Mouse (Mus musculus): Measurements from ENCODE around the gene Itgax.

Gene Itgax

GRCm38 (mm10) chr7:128128741-128129720, at the start of gene Itgax:
TSS of gene Itgax (plus strand) at chr7:128129547.
- DNase-seq (ENCODE audit: low read depth): no peak

DNA sequence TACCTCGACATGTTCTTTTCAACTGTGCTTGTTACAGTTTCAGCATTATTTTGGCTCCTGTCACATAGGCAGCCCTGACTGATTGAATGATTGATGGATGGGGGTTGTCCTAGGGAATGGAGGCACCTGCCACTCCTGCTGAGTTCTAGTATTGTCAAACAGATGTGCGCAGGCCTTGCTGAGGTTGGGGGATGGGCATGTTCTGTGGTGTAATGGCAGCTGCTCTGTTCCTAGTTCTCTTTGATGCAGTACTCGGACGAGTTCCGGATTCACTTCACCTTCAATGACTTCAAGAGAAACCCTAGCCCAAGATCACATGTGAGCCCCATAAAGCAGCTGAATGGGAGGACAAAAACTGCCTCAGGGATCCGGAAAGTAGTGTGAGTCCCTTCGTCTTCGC, 49.3 kb upstream of the Itgax start:
- no peak for DNase-seq (ENCODE audit: low read depth)

DNA sequence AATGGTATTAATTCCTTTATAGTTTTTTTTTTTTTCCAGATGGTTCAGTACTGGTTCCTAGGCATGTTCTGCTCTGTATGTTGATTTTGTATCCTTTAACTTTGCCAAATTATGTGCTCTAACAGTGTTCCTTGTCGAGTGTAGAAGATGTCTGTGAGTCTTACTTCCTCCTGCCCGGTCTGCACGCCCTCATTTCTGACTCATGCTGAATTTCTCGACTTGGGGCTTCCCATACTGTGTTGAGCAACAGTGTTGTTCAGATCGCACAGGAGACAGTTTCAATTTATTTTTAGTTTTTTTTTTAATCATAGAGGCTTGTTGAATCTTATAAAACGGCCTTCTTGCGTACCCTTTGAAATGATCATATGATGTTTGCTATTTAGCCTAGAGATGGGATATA, 40.2 kb upstream of the Itgax start:
- DNase-seq (ENCODE audit: low read depth): peak; percentile 51

DNA sequence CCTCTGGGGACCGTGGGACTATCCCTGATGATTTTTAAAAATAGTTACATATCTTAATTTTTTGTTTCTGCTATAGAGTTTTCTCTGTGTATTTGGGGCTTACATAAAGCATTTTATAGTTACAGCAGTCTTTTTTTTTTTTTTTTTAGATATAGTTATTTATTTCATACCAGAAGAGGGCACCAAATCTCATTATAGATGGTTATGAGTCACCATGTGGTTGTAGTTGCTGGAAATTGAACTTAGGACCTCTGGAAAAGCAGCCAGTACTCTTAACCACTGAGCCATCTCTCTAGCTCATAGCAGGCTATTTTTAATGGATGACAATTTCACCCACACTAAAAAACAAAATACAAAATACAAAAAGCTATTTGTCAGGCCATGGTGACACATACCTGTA, 31.2 kb upstream of the Itgax start:
- DNase-seq (ENCODE audit: low read depth): peak; percentile 61

DNA sequence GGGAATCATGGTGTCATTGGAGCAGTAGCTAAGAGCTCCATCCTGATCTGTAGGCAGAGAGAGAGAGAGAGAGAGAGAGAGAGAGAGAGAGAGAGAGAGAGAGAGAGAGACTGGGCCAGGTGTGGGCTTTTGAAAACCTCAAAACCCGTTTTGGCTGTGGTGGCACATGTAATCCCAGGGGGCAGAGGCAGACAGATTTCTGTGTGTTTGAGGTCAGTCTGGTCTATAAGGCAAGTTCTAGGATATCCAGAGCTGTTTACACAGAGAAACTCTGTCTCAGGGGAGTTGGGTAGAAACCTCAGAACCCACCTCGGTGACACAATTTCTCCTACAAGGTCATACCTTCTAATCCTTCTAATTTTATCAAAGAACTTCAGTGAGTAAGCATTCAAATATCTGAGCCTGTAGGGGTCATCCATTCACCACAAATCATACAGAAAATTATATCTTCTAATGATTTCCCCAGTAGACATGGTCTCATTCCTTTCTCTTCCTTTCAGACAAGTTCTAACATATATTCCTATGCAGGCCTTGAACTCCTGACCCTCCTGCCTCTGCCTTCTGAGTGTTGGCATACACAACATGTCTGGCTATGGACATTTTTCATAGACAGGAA, 28.5 kb upstream of the Itgax start:
- DNase-seq (ENCODE audit: low read depth): peak; percentile 25

DNA sequence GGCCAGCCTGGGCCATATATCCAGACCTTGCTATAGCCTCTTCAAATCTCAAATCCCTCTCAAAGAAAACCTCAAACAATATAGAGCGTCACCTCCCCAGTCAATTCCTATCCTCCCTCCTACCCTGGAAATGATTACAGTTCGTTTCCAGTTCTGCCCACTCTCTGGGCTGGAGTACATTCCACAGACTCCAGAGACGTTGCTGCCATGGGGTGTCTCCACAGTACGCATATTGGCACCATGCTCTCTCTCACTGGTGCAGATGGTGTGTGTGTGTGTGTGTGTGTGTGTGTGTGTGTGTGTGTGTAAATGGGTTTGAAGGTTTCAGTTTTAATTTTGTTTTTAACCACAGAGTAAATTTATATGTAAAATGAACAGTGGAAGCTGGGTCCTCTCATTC, 24.1 kb upstream of the Itgax start:
- DNase-seq (ENCODE audit: low read depth): peak; percentile 71

- no peak for DNase-seq (ENCODE audit: low read depth)
Measured at GRCm38 (mm10) chr7:128107462-128107861, 21.9 kb upstream of the Itgax start.

DNA sequence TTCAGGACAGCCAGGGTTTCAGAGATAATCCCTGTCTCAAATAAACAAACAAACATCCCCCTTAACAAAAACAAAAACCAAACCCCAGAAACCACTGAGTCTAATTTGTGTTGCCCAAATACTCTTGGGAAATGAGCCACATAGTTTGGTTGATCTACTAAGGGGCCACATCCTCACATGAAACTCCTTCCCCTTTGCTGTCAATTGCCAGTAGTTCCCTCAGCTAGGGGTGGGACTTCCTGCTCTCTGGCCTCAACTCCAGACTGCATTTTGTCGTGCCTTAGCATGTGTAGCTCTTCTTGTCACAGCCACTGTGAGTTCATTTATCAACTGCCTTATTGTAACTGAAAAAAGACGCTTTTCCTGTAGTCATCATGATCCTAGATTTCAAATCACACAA, 19.0 kb upstream of the Itgax start:
- no peak for DNase-seq (ENCODE audit: low read depth)

DNA sequence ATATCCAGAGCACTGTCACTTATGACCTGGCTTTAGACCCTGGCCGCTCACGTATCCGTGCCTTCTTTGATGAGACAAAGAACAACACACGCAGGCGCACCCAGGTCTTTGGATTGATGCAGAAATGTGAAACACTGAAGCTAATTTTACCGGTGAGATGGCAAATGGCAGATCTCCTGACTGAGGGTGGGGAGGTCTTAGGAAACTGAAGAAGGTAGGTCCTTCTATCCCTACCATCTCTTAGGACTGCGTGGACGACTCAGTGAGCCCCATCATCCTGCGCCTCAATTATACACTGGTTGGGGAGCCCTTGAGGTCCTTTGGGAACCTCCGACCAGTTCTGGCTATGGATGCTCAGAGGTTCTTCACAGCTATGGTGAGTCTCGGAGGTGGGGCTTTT, 17.2 kb upstream of the Itgax start:
- DNase-seq (ENCODE audit: low read depth): no peak

GRCm38 (mm10) chr7:128114371-128115105, 14.8 kb upstream of the Itgax start:
- DNase-seq (ENCODE audit: low read depth): no peak

DNA sequence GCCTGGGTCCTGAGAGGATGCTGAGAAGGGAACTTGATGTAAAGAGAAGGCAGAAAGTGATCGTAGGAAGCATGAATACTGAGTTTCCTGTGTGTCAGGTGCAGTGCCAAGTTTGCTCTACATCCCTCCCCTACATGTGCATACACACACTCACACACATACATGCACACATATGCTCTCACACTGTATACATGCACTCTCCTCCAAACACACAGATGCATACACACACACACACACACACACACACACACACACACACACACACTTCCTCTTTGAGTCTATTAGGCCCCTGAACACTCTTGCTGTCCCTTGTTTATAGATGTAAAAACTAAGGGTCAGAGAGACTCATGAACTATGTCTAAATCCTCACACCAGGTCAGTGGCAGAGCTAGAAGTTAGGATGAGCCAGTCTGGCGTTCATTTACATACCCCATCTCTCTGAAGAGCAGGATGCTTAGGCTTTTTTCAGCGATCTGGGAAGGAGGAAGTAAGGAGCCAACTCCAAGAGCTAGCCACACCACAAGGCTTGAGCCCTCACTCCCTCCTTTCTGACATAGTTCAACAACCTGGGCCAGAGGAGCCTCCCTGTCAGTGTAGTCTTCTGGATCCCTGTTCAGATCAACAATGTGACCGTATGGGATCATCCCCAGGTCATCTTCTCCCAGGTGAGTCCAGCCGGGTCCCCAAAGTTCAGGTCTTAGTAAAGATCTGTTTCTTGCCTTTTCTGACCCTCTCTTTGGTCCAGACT, 14.0 kb upstream of the Itgax start:
- peak; percentile 33 for DNase-seq (ENCODE audit: low read depth)

- DNase-seq (ENCODE audit: low read depth): no peak
Measured at GRCm38 (mm10) chr7:128116396-128116795, 13.0 kb upstream of the Itgax start.

DNA sequence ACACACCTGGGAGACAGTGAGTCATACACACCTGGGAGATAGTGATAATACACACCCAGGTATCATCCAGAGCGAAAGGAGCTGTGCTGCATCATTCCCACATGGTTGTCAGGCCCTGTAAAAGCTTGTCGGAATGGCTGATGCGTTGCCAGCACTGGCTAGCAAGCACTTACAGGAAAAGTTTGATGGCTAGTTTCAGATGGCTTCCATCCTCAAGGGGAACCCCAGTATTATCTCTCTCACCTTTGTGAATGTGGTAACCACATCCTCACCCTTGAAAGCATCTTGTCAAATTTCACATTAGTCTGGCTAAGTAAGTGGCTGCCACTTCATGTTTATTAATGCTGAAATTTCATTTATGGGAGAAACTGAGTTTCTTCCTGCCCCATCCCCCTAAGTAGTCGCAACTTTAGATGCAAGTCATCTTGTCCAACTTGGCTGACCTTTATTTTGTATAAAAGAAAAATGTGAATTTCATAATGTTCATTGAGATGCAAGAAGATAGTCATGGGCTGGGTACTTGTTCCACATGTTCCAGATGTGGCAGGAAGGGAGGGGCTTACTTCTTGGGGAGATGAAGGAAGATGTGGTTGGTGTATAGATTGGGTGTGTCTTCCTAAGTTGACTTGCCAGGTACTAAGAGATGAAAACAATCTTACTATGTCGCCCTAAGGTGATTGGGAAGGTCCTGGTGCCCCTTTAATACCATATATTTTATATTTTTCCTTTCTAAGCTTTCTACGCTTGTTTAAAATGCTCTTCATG, 9.4 kb upstream of the Itgax start:
- peak; percentile 73 for DNase-seq (ENCODE audit: low read depth)

DNA sequence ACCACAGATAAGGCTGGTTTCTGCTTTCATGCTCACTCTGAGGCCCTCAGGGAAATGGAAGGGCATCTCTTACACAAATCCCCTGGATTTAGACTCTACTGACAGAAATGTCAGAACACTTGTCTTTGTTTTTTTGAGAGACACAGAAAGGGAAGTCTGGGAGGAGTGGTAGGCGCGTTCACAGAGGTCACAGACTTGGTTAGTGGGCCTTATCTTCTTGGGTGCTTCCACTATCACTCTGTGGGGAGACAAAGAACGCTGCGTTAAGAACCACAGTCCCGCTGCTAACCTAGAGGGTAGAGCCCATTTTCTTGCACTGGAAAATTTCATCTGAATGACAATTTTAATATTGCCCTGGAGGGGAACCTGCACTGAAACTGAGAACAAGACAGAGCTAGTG, 2.8 kb downstream of the Itgax start:
- DNase-seq (ENCODE audit: low read depth): peak; percentile 19

DNA sequence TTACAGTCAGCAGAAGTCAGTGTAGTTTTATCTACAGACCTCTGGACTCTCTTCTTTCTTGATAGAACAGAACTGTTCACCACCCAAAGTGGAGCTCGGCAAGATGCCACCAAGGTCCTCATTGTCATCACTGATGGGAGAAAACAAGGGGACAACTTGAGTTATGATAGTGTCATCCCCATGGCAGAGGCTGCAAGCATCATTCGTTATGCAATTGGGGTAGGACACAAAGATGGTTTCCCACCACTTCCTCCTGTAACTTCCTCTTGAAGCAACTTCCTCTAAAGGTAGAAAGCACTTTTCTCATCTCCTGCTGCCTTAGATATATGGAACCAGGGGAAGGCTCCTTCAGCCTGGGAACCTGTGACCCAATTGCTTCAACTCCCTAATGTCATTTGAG, 4.2 kb downstream of the Itgax start:
- peak; percentile 48 for DNase-seq (ENCODE audit: low read depth)

DNA sequence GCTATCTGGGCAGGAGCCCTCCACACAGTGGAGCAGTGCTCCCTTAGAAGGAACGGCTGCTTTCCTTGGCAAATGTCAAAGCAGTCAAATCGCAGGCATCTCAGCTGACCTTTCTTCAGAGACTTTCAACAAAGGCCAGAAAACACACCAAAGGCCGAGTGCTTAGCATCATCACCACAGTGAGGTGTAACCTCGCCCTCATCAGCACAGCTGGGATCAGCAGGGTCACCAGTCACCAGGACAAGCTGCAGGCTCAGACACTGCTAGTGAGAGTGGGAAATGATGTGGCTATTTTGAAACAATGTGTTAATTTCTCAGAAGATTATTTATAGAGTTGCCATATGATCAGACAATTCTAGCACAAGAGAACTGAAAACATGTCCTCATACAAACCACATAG, 7.6 kb downstream of the Itgax start:
- no peak for DNase-seq (ENCODE audit: low read depth)

GRCm38 (mm10) chr7:128139611-128140010, 10.3 kb downstream of the Itgax start:
- DNase-seq (ENCODE audit: low read depth): no peak

DNA sequence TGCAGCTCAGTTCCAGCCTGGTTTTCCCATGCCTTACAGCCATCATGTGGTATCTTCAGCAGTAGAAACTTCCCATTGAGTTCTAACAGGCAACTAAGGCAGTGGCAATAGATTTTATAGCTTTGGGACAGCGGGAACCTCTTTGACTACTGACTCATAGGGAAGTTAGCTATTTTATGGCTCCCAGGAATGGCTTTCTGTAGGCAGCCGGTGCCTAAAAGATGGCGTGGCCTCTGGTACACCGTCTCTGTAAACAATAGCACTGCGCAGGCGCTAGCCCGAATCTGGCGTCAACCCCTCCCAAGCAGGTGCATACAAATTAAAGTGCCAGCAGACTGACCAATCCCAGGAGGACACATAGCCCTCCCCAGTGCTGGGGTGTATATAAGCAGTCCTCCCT, 21.6 kb downstream of the Itgax start:
- no peak for DNase-seq (ENCODE audit: low read depth)

- no peak for DNase-seq (ENCODE audit: low read depth)
Measured at GRCm38 (mm10) chr7:128154076-128154475, 24.7 kb downstream of the Itgax start, which contains the start of gene Itgad. TSS of gene Itgad (plus strand) at chr7:128154376.

- DNase-seq (ENCODE audit: low read depth): no peak
Measured at GRCm38 (mm10) chr7:128154924-128155323, 25.6 kb downstream of the Itgax start.

- peak; percentile 56 for DNase-seq (ENCODE audit: low read depth)
Measured at GRCm38 (mm10) chr7:128158688-128159354, 29.5 kb downstream of the Itgax start.

Data from induced T-regulatory cell, adult 2 months (primary cell).